Mouse (Mus musculus) kidney, embryonic 14.5 days (tissue): ENCODE measurements at regions not wholly inside any gene's neighbourhood (a gene's known extent, or its start where the extent isn't known, plus 50 kb on each side); places are given as distances from the start of the nearest gene placed in this dataset.

Experiments used
- ATAC-seq: fragments of 200-750 bp; cut with Nextera tagmentation; 2 replicates; pipeline ENCODE4 v1.8.0; 2017; ENCODE audit warnings: moderate number of reproducible peaks, mild to moderate bottlenecking, moderate TSS enrichment, moderate library complexity; ENCODE audit not compliant: low FRiP score, low TSS enrichment
- H3K27ac ChIP-seq: fragments of 300-500 bp; sonication (generic); 2 replicates; pipeline ENCODE4 v1.5.1; 2014; ENCODE audit warnings: low read depth, mild to moderate bottlenecking, low read length, moderate library complexity, mixed read lengths
- H3K27me3 ChIP-seq: fragments of 300-500 bp; sonication (generic); 2 replicates; pipeline ENCODE4 v1.6.1; 2014; ENCODE audit warnings: mild to moderate bottlenecking, low read length; ENCODE audit not compliant: control insufficient read depth, insufficient read depth
- H3K36me3 ChIP-seq: fragments of 300-500 bp; sonication (generic); 2 replicates; pipeline ENCODE4 v1.6.1; 2014; ENCODE audit warnings: low read length, mixed read lengths; ENCODE audit not compliant: control insufficient read depth, insufficient read depth
- H3K4me1 ChIP-seq: fragments of 300-500 bp; sonication (generic); 2 replicates; pipeline ENCODE4 v1.6.1; 2014; ENCODE audit warnings: low read length, mixed read lengths; ENCODE audit not compliant: control insufficient read depth, insufficient read depth
- H3K4me2 ChIP-seq: fragments of 300-500 bp; sonication (generic); replicated peaks from 2 replicates; pipeline ENCODE4 v1.6.1; 2014; ENCODE audit warnings: low read depth, mild to moderate bottlenecking, low read length
- H3K4me3 ChIP-seq: fragments of 300-500 bp; sonication (generic); 2 replicates; pipeline ENCODE4 v1.5.1; 2014; ENCODE audit warnings: mild to moderate bottlenecking, low read length
- H3K9ac ChIP-seq: fragments of 300-500 bp; sonication (generic); 2 replicates; pipeline ENCODE4 v1.6.1; 2014; ENCODE audit warnings: low read depth, mild to moderate bottlenecking, low read length, moderate library complexity
- H3K9me3 ChIP-seq: fragments of 300-500 bp; sonication (generic); 2 replicates; pipeline ENCODE4 v1.6.1; 2016; ENCODE audit warnings: low read length; ENCODE audit not compliant: control insufficient read depth
- WGBS: fragments of 180-500 bp; shearing (Covaris S2); extraction: QIAGEN DNeasy Blood & Tissue Kit; methylation state at CpG from one replicate; pipeline ENCODE4 v1.1.7; 2014; 5-methylcytosine and 5-hydroxymethylcytosine counted together

GRCm38 (mm10) chr16:47081896-47082295 lies 583.6 kb upstream of the Nectin3 start:
- Histone ChIP-seq H3K36me3 (no peaks in the 10 kb centered on the region), H3K9me3 (no peaks in the 10 kb centered on the region), H3K27ac (no peak overlapping the region), H3K4me2 (no peak overlapping the region), H3K4me3 (no peak overlapping the region), H3K27me3 (no peaks in the 10 kb centered on the region), H3K4me1 (no peaks in the 10 kb centered on the region), H3K9ac (no peak overlapping the region)
- no peak for ATAC-seq
- WGBS = 91% methylated on average over 4 of the region's 4 CpGs

- Histone ChIP-seq H3K9ac (no peak overlapping the region), H3K4me3 (no peak overlapping the region), H3K36me3 (no peaks in the 10 kb centered on the region), H3K27ac (no peak overlapping the region), H3K27me3 (no peaks in the 10 kb centered on the region), H3K9me3 (no peaks in the 10 kb centered on the region), H3K4me2 (no peak overlapping the region), H3K4me1 (no peaks in the 10 kb centered on the region)
- 34% methylated on average over 2 of the region's 2 CpGs for WGBS
- ATAC-seq = no peak; the same call in 1 of the 2 replicates
These were observed 582.0 kb upstream of the Nectin3 start for GRCm38 (mm10) chr16:47080330-47080729.

- Histone ChIP-seq H3K4me2 (no peak overlapping the region), H3K9ac (no peak overlapping the region), H3K9me3 (no peaks in the 10 kb centered on the region), H3K4me1 (no peaks in the 10 kb centered on the region), H3K4me3 (no peak overlapping the region), H3K27me3 (no peaks in the 10 kb centered on the region), H3K36me3 (no peaks in the 10 kb centered on the region), H3K27ac (no peak overlapping the region)
- no peak for ATAC-seq
- WGBS = 81% methylated on average over 8 of the region's 8 CpGs
These were observed 561.1 kb upstream of the Nectin3 start for GRCm38 (mm10) chr16:47059293-47059963.

- no peak overlapping the region for H3K9ac ChIP-seq
- H3K9me3 ChIP-seq = no peaks in the 10 kb centered on the region
- H3K4me3 ChIP-seq = no peak overlapping the region
- no peak overlapping the region for H3K4me2 ChIP-seq
- H3K36me3 ChIP-seq = no peaks in the 10 kb centered on the region
- no peaks in the 10 kb centered on the region for H3K4me1 ChIP-seq
- 76% methylated on average over 5 of the region's 5 CpGs for WGBS
- no peak for ATAC-seq
- no peaks in the 10 kb centered on the region for H3K27me3 ChIP-seq
- H3K27ac ChIP-seq = no peak overlapping the region
These were observed 560.5 kb upstream of the Nectin3 start for GRCm38 (mm10) chr16:47058811-47059210.

- no peaks in the 10 kb centered on the region for H3K27me3 ChIP-seq
- H3K4me1 ChIP-seq = no peaks in the 10 kb centered on the region
- H3K4me2 ChIP-seq = no peak overlapping the region
- H3K36me3 ChIP-seq = no peaks in the 10 kb centered on the region
- H3K4me3 ChIP-seq = no peak overlapping the region
- ATAC-seq = no peak
- no peaks in the 10 kb centered on the region for H3K9me3 ChIP-seq
- no peak overlapping the region for H3K9ac ChIP-seq
- no peak overlapping the region for H3K27ac ChIP-seq
These were observed 527.6 kb upstream of the Nectin3 start for GRCm38 (mm10) chr16:47025971-47026370.

GRCm38 (mm10) chr16:47017486-47017885 lies 519.2 kb upstream of the Nectin3 start:
- ATAC-seq = no peak
- no peaks in the 10 kb centered on the region for H3K4me1 ChIP-seq

GRCm38 (mm10) chr16:46982910-46983600 lies 484.7 kb upstream of the Nectin3 start:
- WGBS = 72% methylated on average over 6 of the region's 6 CpGs

More at GRCm38 (mm10) chr16:47017486-47017885, 519.2 kb upstream of the Nectin3 start:
- Histone ChIP-seq H3K4me3 (no peak overlapping the region), H3K4me2 (no peak overlapping the region), H3K36me3 (no peaks in the 10 kb centered on the region), H3K9ac (no peak overlapping the region), H3K27me3 (no peaks in the 10 kb centered on the region), H3K27ac (no peak overlapping the region), H3K9me3 (no peaks in the 10 kb centered on the region)
- WGBS = 78% methylated on average over 3 of the region's 3 CpGs

GRCm38 (mm10) chr16:46982272-46982909 lies 484.1 kb upstream of the Nectin3 start:
- Histone ChIP-seq H3K27ac (no peak overlapping the region), H3K4me1 (no peaks in the 10 kb centered on the region), H3K9ac (no peak overlapping the region), H3K9me3 (no peaks in the 10 kb centered on the region), H3K36me3 (no peaks in the 10 kb centered on the region), H3K4me3 (no peak overlapping the region), H3K4me2 (no peak overlapping the region), H3K27me3 (no peaks in the 10 kb centered on the region)
- WGBS = 74% methylated on average over 5 of the region's 5 CpGs
- no peak for ATAC-seq

More at GRCm38 (mm10) chr16:46982910-46983600, 484.7 kb upstream of the Nectin3 start:
- H3K4me3 ChIP-seq = no peak overlapping the region
- no peaks in the 10 kb centered on the region for H3K4me1 ChIP-seq
- H3K4me2 ChIP-seq = no peak overlapping the region
- no peaks in the 10 kb centered on the region for H3K9me3 ChIP-seq
- no peak overlapping the region for H3K9ac ChIP-seq
- H3K36me3 ChIP-seq = no peaks in the 10 kb centered on the region
- 0 out of 2 replicates have a peak, but pooled peaks have one; percentile 28 for ATAC-seq
- no peaks in the 10 kb centered on the region for H3K27me3 ChIP-seq
- no peak overlapping the region for H3K27ac ChIP-seq

GRCm38 (mm10) chr16:46965741-46966140 lies 467.4 kb upstream of the Nectin3 start:
- Histone ChIP-seq H3K4me1 (no peaks in the 10 kb centered on the region), H3K4me3 (no peak overlapping the region), H3K36me3 (no peaks in the 10 kb centered on the region), H3K27me3 (no peaks in the 10 kb centered on the region), H3K27ac (no peak overlapping the region), H3K4me2 (no peak overlapping the region), H3K9me3 (no peaks in the 10 kb centered on the region), H3K9ac (no peak overlapping the region)
- WGBS = 88% methylated on average over 7 of the region's 7 CpGs
- ATAC-seq = no peak
